Mouse (Mus musculus): ENCODE measurements around the gene Bsn. TPM values are rescaled to one million over a fixed set of nuclear protein-coding genes. Genes with fewer than 3 reads are reported as not detected.
A peak's percentile ranks its signal among the peaks of the same experiment; 100 is the strongest.

Gene Bsn
- total RNA-seq, 2 experiments from 2014 or later = 2.3 to 7.4 TPM

- ATAC-seq (replicated peaks; ENCODE audit: low FRiP score, low TSS enrichment, poor library complexity, severe bottlenecking) = no peak
Observed at GRCm38 (mm10) chr9:108069007-108069406, 121.2 kb downstream of the Bsn start.

- 0 out of 2 replicates have a peak, but pooled peaks have one; percentile 26 for ATAC-seq (replicated peaks; ENCODE audit: low FRiP score, low TSS enrichment, poor library complexity, severe bottlenecking)
Observed at GRCm38 (mm10) chr9:108067900-108068299, 122.3 kb downstream of the Bsn start.

- no peak for ATAC-seq (replicated peaks; ENCODE audit: low FRiP score, low TSS enrichment, poor library complexity, severe bottlenecking)
Observed at GRCm38 (mm10) chr9:108067199-108067598, 123.0 kb downstream of the Bsn start.

GRCm38 (mm10) chr9:108065491-108066011 is 124.6 kb downstream of the Bsn start:
- ATAC-seq (replicated peaks; ENCODE audit: low FRiP score, low TSS enrichment, poor library complexity, severe bottlenecking) = peak; percentile 76

GRCm38 (mm10) chr9:108063361-108063760 is 126.8 kb downstream of the Bsn start:
- no peak for ATAC-seq (replicated peaks; ENCODE audit: low FRiP score, low TSS enrichment, poor library complexity, severe bottlenecking)

GRCm38 (mm10) chr9:108062142-108062541 is 128.0 kb downstream of the Bsn start:
- no peak for ATAC-seq (replicated peaks; ENCODE audit: low FRiP score, low TSS enrichment, poor library complexity, severe bottlenecking)

- no peak for ATAC-seq (replicated peaks; ENCODE audit: low FRiP score, low TSS enrichment, poor library complexity, severe bottlenecking)
Observed at GRCm38 (mm10) chr9:108058291-108058690, 131.9 kb downstream of the Bsn start.

GRCm38 (mm10) chr9:108057262-108057562 is 133.0 kb downstream of the Bsn start:
- ATAC-seq (replicated peaks; ENCODE audit: low FRiP score, low TSS enrichment, poor library complexity, severe bottlenecking) = no peak

GRCm38 (mm10) chr9:108056361-108057261 is 133.6 kb downstream of the Bsn start:
- no peak for ATAC-seq (replicated peaks; ENCODE audit: low FRiP score, low TSS enrichment, poor library complexity, severe bottlenecking)

- no peak for ATAC-seq (replicated peaks; ENCODE audit: low FRiP score, low TSS enrichment, poor library complexity, severe bottlenecking)
Observed at GRCm38 (mm10) chr9:108055661-108056237, 134.4 kb downstream of the Bsn start.

GRCm38 (mm10) chr9:108055061-108055460 is 135.1 kb downstream of the Bsn start:
- ATAC-seq (replicated peaks; ENCODE audit: low FRiP score, low TSS enrichment, poor library complexity, severe bottlenecking) = no peak

GRCm38 (mm10) chr9:108054331-108055040 is 135.7 kb downstream of the Bsn start:
- ATAC-seq (replicated peaks; ENCODE audit: low FRiP score, low TSS enrichment, poor library complexity, severe bottlenecking) = no peak

- ATAC-seq (replicated peaks; ENCODE audit: low FRiP score, low TSS enrichment, poor library complexity, severe bottlenecking) = no peak
Observed at GRCm38 (mm10) chr9:108053665-108054225, 136.4 kb downstream of the Bsn start.

- ATAC-seq (replicated peaks; ENCODE audit: low FRiP score, low TSS enrichment, poor library complexity, severe bottlenecking) = peak; percentile 69
Observed at GRCm38 (mm10) chr9:108052885-108053664, 137.1 kb downstream of the Bsn start, which contains the start of gene Amigo3. Gene Amigo3, plus strand, starts transcription at chr9:108053159.

GRCm38 (mm10) chr9:108052411-108052810 is 137.8 kb downstream of the Bsn start:
- ATAC-seq (replicated peaks; ENCODE audit: low FRiP score, low TSS enrichment, poor library complexity, severe bottlenecking) = no peak

- no peak for ATAC-seq (replicated peaks; ENCODE audit: low FRiP score, low TSS enrichment, poor library complexity, severe bottlenecking)
Observed at GRCm38 (mm10) chr9:108051931-108052220, 138.3 kb downstream of the Bsn start.

GRCm38 (mm10) chr9:108051184-108051930 is 138.8 kb downstream of the Bsn start:
- ATAC-seq (replicated peaks; ENCODE audit: low FRiP score, low TSS enrichment, poor library complexity, severe bottlenecking) = no peak

GRCm38 (mm10) chr9:108049561-108050251 is 140.5 kb downstream of the Bsn start:
- ATAC-seq (replicated peaks; ENCODE audit: low FRiP score, low TSS enrichment, poor library complexity, severe bottlenecking) = no peak

Data from megakaryocyte-erythroid progenitor cell, adult 5-6 weeks (primary cell).